Mouse (Mus musculus): ENCODE results near the gene Cenph.
"Not testable (repeated sequence)": the region's sequence is repeated elsewhere in the genome, so short reads cannot be mapped to it uniquely, and the experiment has no call there.

Gene Cenph

DNA sequence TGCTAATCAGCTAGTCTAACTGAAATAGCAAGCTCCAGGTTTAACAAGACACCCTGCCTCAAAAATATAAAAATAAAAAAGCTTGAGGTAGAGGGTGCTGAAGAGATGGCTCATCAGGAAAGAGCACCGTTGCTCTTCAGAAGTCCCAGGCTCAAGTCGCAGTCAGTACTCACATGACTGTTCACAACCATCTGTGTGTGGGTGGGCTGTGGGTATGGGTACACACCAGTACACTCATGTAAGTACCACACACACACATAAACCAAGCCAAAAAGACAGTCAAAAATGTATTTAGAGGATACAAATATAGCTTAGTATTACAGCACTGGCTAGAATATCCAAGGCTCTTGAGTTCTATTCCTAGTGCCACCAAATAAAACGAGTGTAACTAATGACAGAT lies 29.6 kb downstream of the Cenph start:
- DNase-seq = no peak

DNA sequence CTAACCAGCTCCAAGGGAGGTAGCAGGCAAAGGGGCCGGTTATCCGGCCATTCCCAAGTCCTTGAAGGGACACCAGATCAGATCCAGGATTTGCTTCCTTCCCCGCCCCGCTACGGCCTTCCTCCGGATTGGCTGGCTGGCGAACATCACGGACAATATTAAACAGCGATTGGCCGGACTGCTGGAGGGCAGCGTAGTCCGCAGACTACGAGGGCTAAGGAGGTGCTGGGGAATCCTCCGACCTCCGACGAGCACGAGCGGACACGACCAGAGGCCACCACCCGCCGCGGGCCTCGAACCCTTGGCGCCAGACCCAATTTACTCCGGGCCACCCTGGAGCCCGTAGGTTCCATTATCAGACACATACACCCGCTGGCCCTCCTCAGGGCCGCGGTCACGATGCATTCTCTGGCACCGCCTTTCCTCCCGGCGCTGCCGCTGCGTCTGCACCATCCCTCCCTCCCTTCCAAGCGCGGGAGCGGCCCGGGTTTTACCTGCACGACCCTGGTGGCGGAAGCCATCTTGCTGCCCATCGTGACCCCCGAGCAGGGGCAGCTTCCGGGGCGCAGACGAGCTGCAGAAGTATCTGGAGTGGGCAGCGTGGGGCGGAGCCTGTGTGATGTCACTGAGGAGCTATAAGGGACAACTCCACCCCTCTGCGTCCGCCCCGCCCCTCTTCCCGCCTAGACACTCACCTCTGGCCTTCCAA lies 31.5 kb downstream of the Cenph start, which contains the start of gene Mrps36:
Gene Mrps36, minus strand, starts transcription at position 624 of the 709 bp plus-strand sequence.
- DNase-seq = peak; percentile 96

DNA sequence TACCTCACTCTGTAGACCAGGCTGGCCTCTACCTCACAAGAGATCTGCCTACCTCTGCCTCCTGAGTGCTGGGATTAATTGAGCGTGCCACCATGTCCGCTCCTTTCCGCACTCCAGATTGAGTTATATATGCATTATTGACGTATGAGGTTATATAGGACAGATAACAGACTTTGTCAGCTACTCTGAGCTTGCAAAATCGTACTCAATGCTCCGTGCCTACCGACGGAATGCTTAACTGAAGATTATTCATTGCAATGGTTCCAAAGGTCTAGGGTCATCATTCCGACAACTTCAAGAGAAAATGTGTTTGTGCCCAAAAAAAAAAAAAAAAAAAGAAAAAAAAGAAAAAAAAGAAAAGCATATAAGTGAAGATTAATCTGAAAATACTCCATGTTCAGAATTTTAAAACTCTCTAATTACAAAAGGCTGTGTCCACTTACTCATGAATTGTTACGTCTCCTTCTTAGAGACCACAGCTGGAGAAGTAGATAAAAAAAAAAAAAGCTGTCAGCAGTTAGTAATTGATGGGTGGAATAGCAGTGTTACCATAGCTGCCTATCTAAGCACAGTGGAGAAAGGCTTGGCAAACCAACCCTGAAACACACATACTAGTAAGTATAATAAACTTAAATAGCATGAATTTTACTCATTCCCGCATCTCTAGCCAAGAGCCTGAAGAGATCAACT lies 32.2 kb downstream of the Cenph start:
- DNase-seq = no peak

DNA sequence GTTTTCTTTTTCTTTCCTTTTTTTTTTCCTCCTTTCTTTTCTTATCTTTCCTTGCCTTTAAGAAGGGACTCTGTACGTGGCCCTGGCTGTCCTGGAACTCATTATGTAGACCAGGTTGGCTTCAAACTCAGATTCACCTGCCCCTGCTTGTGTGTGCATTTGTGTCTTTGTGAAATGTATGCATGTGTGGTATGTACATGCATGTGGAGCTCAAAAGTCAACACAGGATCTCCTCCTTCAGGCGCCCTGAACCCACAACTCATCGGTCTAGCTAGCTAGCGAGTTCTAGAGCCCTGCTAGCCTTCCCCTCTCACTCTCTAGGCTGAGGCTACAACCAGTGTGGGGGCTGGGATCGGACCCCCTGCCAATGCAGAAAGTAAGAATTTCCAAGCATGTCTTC lies 32.9 kb downstream of the Cenph start:
- no peak for DNase-seq

DNA sequence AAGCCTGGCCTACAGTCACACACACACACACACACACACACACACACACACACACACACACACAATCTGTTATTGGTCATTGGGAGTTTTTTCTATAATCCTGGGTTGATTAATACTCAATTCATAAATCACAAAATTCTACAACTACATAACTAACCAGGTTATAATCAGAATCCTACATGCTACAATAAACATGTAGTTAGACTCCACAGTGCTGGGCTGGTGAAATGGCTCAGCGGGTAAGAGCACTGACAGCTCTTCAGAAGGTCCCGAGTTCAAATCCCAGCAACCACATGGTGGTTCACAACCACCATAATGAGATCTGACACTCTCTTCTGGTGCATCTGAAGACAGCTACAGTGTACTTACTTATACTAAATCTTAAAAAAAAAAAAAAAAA lies 42.9 kb downstream of the Cenph start:
- no peak for DNase-seq

DNA sequence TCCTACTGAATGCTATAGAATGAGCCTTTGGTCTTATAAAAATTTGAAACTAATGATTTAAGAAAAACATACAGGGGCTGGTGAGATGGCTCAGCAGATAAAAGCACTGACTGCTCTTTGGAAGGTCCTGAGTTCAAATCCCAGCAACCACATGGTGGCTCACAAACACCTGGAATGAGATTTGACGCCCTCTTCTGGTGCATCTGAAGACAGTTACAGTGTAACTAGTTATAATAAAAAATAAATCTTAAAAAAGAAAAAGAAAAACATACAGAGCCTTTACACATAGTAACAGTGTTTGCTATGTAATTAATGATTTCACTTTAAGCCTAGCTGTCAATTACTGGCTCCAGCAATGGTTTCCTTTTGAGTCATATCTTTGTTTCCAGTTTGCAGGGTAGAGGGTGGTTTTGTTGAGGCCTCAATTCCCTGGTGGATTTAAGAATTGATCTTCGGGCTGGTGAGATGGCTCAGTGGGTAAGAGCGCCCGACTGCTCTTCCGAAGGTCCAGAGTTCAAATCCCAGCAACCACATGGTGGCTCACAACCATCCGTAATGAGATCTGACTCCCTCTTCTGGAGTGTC lies 44.1 kb downstream of the Cenph start:
- DNase-seq = not testable (repeated sequence)

DNA sequence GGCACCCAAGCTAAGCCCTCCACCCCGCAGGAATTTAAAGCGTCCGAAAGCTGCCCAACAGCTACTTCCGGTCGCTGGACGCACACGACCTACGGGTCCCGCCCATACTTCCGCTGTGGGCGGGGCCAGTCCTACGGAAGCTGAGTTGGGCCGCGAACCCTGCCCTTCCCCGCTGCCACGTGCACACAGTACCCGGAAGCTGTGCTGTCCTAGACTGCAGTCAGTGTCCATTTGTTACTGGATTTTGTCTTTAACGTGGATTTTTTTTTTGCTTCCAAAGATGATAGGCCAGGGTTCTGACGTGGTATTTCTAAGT lies 44.9 kb downstream of the Cenph start, which contains the start of gene Cdk7:
Gene Cdk7, minus strand, starts transcription at position 79 of the 316 bp plus-strand sequence.
- DNase-seq = peak; percentile 92 to 93

DNA sequence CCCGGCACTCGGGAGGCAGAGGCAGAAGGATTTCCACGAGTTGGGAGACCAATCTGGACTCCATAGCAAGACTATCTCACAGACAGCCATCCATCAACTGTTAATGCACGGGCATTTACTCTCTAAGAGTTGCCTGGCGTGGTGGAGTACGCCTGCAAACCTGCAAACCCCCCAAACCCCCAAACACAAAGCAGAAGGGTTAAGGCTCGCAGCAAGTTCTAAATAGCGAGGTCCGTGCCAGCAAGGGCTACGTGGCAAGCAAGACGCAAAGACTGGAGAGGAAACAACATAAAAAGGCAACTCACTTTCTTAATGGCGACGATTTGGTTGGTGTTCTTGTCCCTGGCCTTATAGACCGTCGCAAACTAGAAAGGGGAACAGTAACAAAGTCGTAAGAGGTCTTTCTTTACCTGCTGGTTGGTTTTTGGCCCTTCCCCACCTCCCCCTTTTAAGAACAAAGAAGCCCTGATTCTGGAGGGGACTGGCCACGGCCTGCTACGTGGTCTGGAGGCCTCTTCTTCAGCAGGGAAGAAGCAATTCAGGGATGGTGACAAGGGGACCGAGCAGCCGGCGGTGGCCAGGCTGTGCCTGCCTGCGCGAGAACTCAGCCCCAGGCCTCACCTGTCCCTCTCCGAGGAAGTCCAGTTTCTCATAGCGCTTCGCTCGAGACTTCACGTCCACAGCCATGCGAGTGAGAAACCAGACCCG lies 45.4 kb downstream of the Cenph start:
- DNase-seq = no peak

DNA sequence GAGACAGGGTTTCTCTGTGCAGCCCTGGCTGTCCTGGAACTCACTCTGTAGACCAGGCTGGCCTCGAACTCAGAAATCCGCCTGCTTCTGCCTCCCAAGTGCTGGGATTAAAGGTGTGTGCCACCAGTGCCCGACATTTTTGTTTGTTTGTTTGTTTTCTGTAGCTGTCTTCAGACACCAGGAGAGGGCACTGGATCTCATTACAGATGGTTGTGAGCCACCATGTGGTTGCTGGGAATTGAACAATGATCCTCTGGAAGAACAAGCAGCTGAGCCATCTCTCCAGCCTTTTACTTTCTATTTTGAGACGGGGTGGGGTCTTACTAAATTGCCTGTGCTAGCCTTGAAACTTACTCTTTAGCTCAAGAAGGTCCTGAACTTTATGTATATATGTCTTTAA lies 47.2 kb downstream of the Cenph start:
- not testable (repeated sequence) for DNase-seq

DNA sequence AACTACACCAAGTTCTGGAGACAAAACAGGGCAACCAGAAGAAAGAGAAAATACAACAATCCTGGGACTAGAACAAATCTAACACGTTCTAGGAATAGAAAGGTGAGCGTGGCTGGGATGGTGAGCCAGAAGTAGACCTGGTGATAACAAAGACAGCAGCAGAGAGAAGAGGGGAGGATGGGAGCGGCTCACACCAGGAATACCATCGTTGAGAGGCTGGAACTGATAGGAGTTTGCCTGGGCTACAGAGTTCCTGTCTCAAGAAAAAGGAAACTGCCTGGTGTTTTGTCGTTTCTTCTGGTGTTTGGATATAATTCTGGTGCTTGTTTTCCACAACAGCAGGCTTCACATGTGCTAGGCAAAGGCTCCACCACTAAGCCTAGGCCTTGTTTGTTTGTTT lies 47.6 kb downstream of the Cenph start:
- no peak for DNase-seq

DNA sequence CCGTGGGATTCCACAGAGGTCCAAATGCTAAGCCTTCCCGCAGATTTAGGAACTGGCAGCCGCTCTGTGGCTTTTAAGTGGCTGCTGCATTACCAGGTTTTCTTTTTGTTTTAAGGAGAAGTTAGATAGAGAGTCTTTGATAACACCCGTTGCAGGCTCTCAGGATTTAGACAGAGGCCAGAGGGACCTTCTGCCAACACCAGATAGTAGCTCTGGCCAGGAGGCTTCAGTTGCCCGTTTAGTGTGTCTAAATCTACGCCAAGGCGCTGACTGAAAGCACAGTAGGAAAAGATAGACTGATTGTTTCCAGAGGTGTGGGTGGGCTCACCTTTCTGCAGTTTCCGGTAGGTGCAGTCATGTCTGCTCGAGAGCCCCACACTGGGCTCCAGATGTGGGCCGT lies 50.5 kb downstream of the Cenph start:
- DNase-seq = no peak

DNA sequence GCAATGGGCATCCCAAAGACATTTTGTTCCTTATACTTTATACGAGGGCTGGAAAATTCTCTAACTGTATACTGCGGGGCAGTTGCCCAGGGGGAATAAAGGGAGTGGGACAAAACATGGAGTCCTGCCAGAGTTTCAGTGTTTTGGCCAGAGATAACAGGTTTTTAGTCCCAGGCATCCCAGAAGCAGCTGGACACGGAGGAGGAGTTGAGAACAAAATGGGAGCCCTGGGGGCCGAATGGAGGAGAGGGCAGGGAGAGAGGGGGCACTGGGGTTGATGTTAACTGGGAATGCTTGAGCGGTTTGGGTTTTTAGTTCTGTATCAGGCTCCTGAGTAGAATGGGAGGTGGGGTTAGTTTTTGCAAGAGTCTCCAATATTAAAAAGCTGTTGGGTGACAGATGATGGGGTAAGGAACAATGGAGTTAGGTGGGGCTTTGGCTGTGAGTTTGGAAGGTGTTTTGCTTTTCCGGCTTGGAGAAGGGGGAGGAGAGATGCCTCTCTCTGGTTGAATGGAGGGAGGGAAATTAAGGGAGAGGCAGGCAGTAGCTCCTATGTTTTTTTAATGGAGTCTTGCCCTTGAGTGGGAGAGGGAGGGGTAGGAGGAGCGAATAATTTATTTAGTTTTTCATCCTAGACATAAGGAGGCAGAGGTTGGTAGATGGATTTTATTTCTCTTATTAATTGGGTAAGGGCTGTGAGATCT lies 51.5 kb downstream of the Cenph start:
- DNase-seq = no peak

DNA sequence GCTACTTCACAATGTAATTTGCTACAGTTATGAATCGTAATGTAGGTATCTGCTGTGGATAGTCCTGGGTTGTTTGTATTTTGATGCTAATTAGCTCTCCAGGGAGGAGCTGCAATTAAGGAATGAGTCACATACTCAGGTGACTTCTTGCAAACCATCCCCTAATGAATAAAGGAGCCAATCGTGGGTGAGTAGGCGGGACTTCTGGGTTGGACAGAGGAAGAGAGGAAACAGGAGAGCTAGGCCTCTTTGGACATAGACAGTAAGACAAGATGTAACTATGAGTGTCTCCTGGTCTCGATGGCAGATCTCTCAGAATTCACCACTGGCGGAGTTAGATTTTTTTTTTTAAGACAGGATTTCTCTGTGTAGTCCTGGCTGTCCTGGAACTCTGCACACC lies 54.0 kb downstream of the Cenph start:
- no peak for DNase-seq

DNA sequence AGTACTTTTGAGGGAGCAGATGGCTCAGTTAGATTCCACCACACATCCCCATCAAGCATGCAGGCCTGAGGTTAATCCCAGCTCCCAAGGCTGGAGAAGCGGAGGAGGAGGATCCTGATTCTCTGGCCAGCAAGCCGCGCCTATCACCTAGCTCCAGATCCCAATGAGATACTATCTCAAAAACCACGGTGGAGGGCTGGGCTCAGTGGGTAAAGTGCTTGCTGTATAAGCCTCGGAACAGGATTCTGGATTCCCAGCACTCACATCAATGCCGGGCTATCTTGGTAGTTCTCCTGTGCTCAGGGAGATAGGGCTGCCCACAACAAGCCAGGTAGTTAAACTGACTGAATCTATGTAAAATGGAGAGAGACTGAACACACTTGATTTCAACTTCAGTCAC lies 60.2 kb downstream of the Cenph start:
- DNase-seq = no peak
